Mouse (Mus musculus): Measurements from ENCODE around the gene Osbpl6. TPM values are rescaled to one million over a fixed set of nuclear protein-coding genes. Genes with fewer than 3 reads are reported as not detected.

Osbpl6 gene
- polyA plus RNA-seq, 1 experiment from 2014 or later = 0.38 TPM

DNA sequence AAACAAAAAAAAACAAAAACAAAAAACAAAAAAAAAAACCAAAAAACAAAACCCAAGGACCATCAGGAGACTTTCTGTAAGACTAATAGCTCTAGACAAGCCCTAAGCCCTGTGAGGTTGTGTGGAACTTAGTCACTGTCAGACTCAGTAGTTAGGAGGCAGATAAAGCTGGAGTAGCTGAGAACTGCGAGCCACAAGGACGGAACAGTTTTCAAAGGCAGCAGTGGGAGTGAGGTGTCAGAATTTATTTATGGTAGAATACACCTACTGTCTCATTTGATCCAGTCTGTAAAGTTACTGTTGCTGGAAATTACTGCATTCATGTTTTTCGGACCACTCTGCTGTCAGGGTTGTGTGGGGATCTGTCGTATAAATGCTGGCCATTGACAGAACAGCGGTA is 118.1 kb downstream of the Osbpl6 start:
- Histone ChIP-seq H3K36me3 (ENCODE audit: control insufficient read depth, insufficient read depth) (no peaks in the 10 kb centered on the region), H3K9me3 (replicated peaks; ENCODE audit: control insufficient read depth, low read length) (no peaks in the 10 kb centered on the region), H3K27me3 (ENCODE audit: control insufficient read depth, insufficient read depth, low read depth, low read length) (no peaks in the 10 kb centered on the region), H3K4me2 (ENCODE audit: low read depth, low read length) (no peak overlapping the region), H3K4me1 (ENCODE audit: control insufficient read depth, low read depth, low read length) (no peaks in the 10 kb centered on the region), H3K4me3 (ENCODE audit: low read depth, low read length) (no peak overlapping the region), H3K9ac (ENCODE audit: low read depth, low read length) (no peak overlapping the region), H3K27ac (ENCODE audit: low read length) (no peak overlapping the region)
- ATAC-seq (ENCODE audit: low read depth) = no peak
- WGBS (ENCODE audit: insufficient replicate concordance) = 79% methylated on average over 5 of the region's 5 CpGs

DNA sequence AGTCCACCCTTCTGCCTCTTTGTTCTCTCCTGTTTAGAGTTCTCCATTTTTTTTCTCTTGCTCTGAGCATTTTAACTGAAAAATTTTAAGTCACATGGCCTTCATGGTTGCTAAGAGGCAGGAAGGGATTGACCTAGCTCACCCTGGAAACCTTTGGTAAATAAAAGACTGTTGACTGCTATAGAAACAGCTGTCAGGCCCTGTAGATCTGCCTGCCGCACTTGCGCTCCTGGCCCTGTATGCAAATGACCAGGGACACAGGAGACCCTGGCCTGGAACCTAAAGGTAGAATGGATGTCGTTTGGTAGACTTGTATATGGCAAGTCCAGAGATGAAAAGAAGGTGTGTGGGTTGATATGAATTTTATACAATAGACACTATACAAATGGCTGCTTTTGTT is 119.3 kb downstream of the Osbpl6 start:
- H3K4me2 ChIP-seq (ENCODE audit: low read depth, low read length) = no peak overlapping the region
- no peaks in the 10 kb centered on the region for H3K9me3 ChIP-seq (replicated peaks; ENCODE audit: control insufficient read depth, low read length)
- no peaks in the 10 kb centered on the region for H3K27me3 ChIP-seq (ENCODE audit: control insufficient read depth, insufficient read depth, low read depth, low read length)
- no peak for ATAC-seq (ENCODE audit: low read depth)
- H3K9ac ChIP-seq (ENCODE audit: low read depth, low read length) = no peak overlapping the region
- no peak overlapping the region for H3K27ac ChIP-seq (ENCODE audit: low read length)
- H3K4me1 ChIP-seq (ENCODE audit: control insufficient read depth, low read depth, low read length) = no peaks in the 10 kb centered on the region
- 46% methylated on average over 3 of the region's 3 CpGs for WGBS (ENCODE audit: insufficient replicate concordance)
- H3K4me3 ChIP-seq (ENCODE audit: low read depth, low read length) = no peak overlapping the region
- no peaks in the 10 kb centered on the region for H3K36me3 ChIP-seq (ENCODE audit: control insufficient read depth, insufficient read depth)

GRCm38 (mm10) chr2:76532490-76533126 is 126.3 kb downstream of the Osbpl6 start:
- no peak overlapping the region for H3K27ac ChIP-seq (ENCODE audit: low read length)
- no peaks in the 10 kb centered on the region for H3K4me1 ChIP-seq (ENCODE audit: control insufficient read depth, low read depth, low read length)
- no peaks in the 10 kb centered on the region for H3K27me3 ChIP-seq (ENCODE audit: control insufficient read depth, insufficient read depth, low read depth, low read length)
- 67% methylated on average over 14 of the region's 14 CpGs for WGBS (ENCODE audit: insufficient replicate concordance)
- no peak overlapping the region for H3K9ac ChIP-seq (ENCODE audit: low read depth, low read length)
- no peak for ATAC-seq (ENCODE audit: low read depth)
- no peaks in the 10 kb centered on the region for H3K9me3 ChIP-seq (replicated peaks; ENCODE audit: control insufficient read depth, low read length)
- H3K36me3 ChIP-seq (ENCODE audit: control insufficient read depth, insufficient read depth) = no peaks in the 10 kb centered on the region
- no peak overlapping the region for H3K4me2 ChIP-seq (ENCODE audit: low read depth, low read length)
- H3K4me3 ChIP-seq (ENCODE audit: low read depth, low read length) = no peak overlapping the region

DNA sequence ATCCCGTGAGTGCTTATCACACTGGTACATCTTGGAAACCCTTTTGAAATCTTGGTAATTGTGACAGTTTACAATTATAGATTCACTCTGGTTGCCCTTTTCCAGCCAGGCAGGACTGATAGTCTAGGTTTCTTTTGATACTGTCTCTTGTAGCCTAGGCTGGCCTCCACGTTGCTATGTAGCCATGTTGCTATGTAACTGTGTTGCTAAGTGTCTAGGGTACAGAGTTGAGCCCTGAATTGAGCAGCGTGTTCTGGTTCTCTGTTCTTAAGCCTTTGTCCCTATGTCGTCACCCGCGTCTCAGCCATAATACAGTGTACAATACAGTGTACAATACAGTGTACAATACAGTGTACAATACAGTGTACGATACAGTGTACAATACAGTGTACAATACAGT is 128.6 kb downstream of the Osbpl6 start:
- Histone ChIP-seq H3K4me3 (ENCODE audit: low read depth, low read length) (no peak overlapping the region), H3K27me3 (ENCODE audit: control insufficient read depth, insufficient read depth, low read depth, low read length) (no peaks in the 10 kb centered on the region), H3K27ac (ENCODE audit: low read length) (no peak overlapping the region), H3K4me2 (ENCODE audit: low read depth, low read length) (no peak overlapping the region), H3K4me1 (ENCODE audit: control insufficient read depth, low read depth, low read length) (no peaks in the 10 kb centered on the region), H3K9me3 (replicated peaks; ENCODE audit: control insufficient read depth, low read length) (no peaks in the 10 kb centered on the region), H3K36me3 (ENCODE audit: control insufficient read depth, insufficient read depth) (no peaks in the 10 kb centered on the region), H3K9ac (ENCODE audit: low read depth, low read length) (no peak overlapping the region)
- WGBS (ENCODE audit: insufficient replicate concordance) = 68% methylated on average over 7 of the region's 7 CpGs
- ATAC-seq (ENCODE audit: low read depth) = no peak

GRCm38 (mm10) chr2:76541900-76542299 is 135.6 kb downstream of the Osbpl6 start:
- Histone ChIP-seq H3K27ac (ENCODE audit: low read length) (no peak overlapping the region), H3K9me3 (replicated peaks; ENCODE audit: control insufficient read depth, low read length) (no peaks in the 10 kb centered on the region), H3K4me1 (ENCODE audit: control insufficient read depth, low read depth, low read length) (no peaks in the 10 kb centered on the region), H3K4me2 (ENCODE audit: low read depth, low read length) (no peak overlapping the region), H3K9ac (ENCODE audit: low read depth, low read length) (no peak overlapping the region), H3K27me3 (ENCODE audit: control insufficient read depth, insufficient read depth, low read depth, low read length) (no peaks in the 10 kb centered on the region), H3K36me3 (ENCODE audit: control insufficient read depth, insufficient read depth) (no peaks in the 10 kb centered on the region), H3K4me3 (ENCODE audit: low read depth, low read length) (no peak overlapping the region)
- no peak for ATAC-seq (ENCODE audit: low read depth)
- 18% methylated on average over 9 of the region's 9 CpGs for WGBS (ENCODE audit: insufficient replicate concordance)

- WGBS (ENCODE audit: insufficient replicate concordance) = 62% methylated on average over 5 of the region's 5 CpGs
- no peak overlapping the region for H3K9ac ChIP-seq (ENCODE audit: low read depth, low read length)
- no peaks in the 10 kb centered on the region for H3K27me3 ChIP-seq (ENCODE audit: control insufficient read depth, insufficient read depth, low read depth, low read length)
- no peak overlapping the region for H3K4me2 ChIP-seq (ENCODE audit: low read depth, low read length)
- no peak for ATAC-seq (ENCODE audit: low read depth)
- H3K9me3 ChIP-seq (replicated peaks; ENCODE audit: control insufficient read depth, low read length) = no peaks in the 10 kb centered on the region
- no peak overlapping the region for H3K27ac ChIP-seq (ENCODE audit: low read length)
- H3K36me3 ChIP-seq (ENCODE audit: control insufficient read depth, insufficient read depth) = no peaks in the 10 kb centered on the region
- no peak overlapping the region for H3K4me3 ChIP-seq (ENCODE audit: low read depth, low read length)
- H3K4me1 ChIP-seq (ENCODE audit: control insufficient read depth, low read depth, low read length) = no peaks in the 10 kb centered on the region
These were observed 136.6 kb downstream of the Osbpl6 start for GRCm38 (mm10) chr2:76542921-76543320.

DNA sequence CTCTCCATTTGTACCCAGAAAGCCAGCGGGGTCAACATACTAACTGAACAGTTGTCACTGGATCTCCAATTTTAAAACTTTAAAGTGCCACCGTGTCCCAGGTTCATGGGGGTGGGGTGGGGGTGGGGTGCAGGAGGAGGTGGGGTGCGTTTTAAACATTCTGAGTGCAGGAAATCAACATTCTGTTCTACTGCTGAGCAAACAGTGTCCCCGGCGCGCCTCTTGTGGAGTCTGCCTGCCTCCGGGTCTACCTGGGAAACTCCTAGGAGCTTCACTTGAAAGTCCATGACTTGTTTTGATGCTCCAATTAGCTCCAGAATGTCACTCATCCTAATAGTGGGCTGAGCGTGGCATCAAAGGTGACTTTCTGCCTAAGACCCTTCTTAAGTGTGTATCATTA is 139.2 kb downstream of the Osbpl6 start:
- no peak overlapping the region for H3K27ac ChIP-seq (ENCODE audit: low read length)
- no peaks in the 10 kb centered on the region for H3K9me3 ChIP-seq (replicated peaks; ENCODE audit: control insufficient read depth, low read length)
- no peak for ATAC-seq (ENCODE audit: low read depth)
- no peak overlapping the region for H3K4me3 ChIP-seq (ENCODE audit: low read depth, low read length)
- H3K36me3 ChIP-seq (ENCODE audit: control insufficient read depth, insufficient read depth) = no peaks in the 10 kb centered on the region
- no peaks in the 10 kb centered on the region for H3K4me1 ChIP-seq (ENCODE audit: control insufficient read depth, low read depth, low read length)
- no peaks in the 10 kb centered on the region for H3K27me3 ChIP-seq (ENCODE audit: control insufficient read depth, insufficient read depth, low read depth, low read length)
- WGBS (ENCODE audit: insufficient replicate concordance) = 62% methylated on average over 8 of the region's 8 CpGs
- no peak overlapping the region for H3K4me2 ChIP-seq (ENCODE audit: low read depth, low read length)
- H3K9ac ChIP-seq (ENCODE audit: low read depth, low read length) = no peak overlapping the region

- H3K9me3 ChIP-seq (replicated peaks; ENCODE audit: control insufficient read depth, low read length) = no peaks in the 10 kb centered on the region
- ATAC-seq (ENCODE audit: low read depth) = no peak
- WGBS (ENCODE audit: insufficient replicate concordance) = 75% methylated on average over 10 of the region's 10 CpGs
- no peak overlapping the region for H3K4me2 ChIP-seq (ENCODE audit: low read depth, low read length)
- no peaks in the 10 kb centered on the region for H3K36me3 ChIP-seq (ENCODE audit: control insufficient read depth, insufficient read depth)
- H3K27me3 ChIP-seq (ENCODE audit: control insufficient read depth, insufficient read depth, low read depth, low read length) = no peaks in the 10 kb centered on the region
- no peak overlapping the region for H3K4me3 ChIP-seq (ENCODE audit: low read depth, low read length)
- H3K4me1 ChIP-seq (ENCODE audit: control insufficient read depth, low read depth, low read length) = no peaks in the 10 kb centered on the region
- no peak overlapping the region for H3K9ac ChIP-seq (ENCODE audit: low read depth, low read length)
- H3K27ac ChIP-seq (ENCODE audit: low read length) = no peak overlapping the region
These were observed 141.9 kb downstream of the Osbpl6 start for GRCm38 (mm10) chr2:76548171-76548570.

DNA sequence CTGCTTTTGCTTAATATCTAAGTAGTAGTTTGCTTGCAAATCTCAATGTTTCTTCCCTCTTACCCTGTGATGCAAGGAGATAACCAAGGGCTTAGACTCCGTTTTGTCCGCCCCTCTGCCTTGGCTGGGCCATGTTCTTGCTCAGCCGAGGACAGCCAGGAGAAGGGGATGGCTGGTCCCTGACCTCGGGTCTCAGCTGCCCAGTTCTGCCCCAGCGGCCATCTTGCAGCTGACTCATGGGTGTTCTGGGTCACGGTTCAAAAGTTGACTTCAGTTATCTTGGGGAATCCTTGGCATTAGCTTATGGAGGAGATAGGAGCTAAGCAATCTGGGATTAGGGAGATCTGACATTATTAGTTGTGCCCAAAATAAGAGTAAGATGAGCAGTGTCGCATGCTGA is 142.5 kb downstream of the Osbpl6 start:
- Histone ChIP-seq H3K27me3 (ENCODE audit: control insufficient read depth, insufficient read depth, low read depth, low read length) (no peaks in the 10 kb centered on the region), H3K4me2 (ENCODE audit: low read depth, low read length) (no peak overlapping the region), H3K36me3 (ENCODE audit: control insufficient read depth, insufficient read depth) (no peaks in the 10 kb centered on the region), H3K4me1 (ENCODE audit: control insufficient read depth, low read depth, low read length) (no peaks in the 10 kb centered on the region), H3K9me3 (replicated peaks; ENCODE audit: control insufficient read depth, low read length) (no peaks in the 10 kb centered on the region), H3K27ac (ENCODE audit: low read length) (no peak overlapping the region), H3K9ac (ENCODE audit: low read depth, low read length) (no peak overlapping the region), H3K4me3 (ENCODE audit: low read depth, low read length) (no peak overlapping the region)
- ATAC-seq (ENCODE audit: low read depth) = no peak
- 61% methylated on average over 7 of the region's 7 CpGs for WGBS (ENCODE audit: insufficient replicate concordance)

All from liver, embryonic 16.5 days (tissue).